Mouse (Mus musculus) spleen, adult 2 months (tissue): ENCODE results near the gene Ahcyl2.

Experiments
- CTCF ChIP-seq: fragments of 200-500 bp; IDR thresholded peaks from 2 replicates; pipeline ENCODE4 v1.5.1; 2011; ENCODE audit warnings: mild to moderate bottlenecking, inconsistent platforms; ENCODE audit not compliant: insufficient read depth, insufficient read length, insufficient replicate concordance; ENCODE audit errors: extremely low read depth
- POLR2A ChIP-seq: fragments of 200-500 bp; IDR thresholded peaks from 2 replicates; pipeline ENCODE4 v1.6.1; 2011; ENCODE audit warnings: low read depth, low read length, inconsistent platforms

GRCm38 (mm10) chr6:29756001-29756400, 11.8 kb upstream of the Ahcyl2 start:
- TF ChIP-seq CTCF (no peak), POLR2A (no peak)
